Mouse (Mus musculus) cortical plate, adult 2 months (tissue): ENCODE measurements around the gene Prr19.

Source experiments
- CTCF ChIP-seq: fragments of 200-500 bp; IDR thresholded peaks from 2 replicates; pipeline ENCODE4 v1.5.1; 2011; ENCODE audit warnings: mild to moderate bottlenecking, control low read depth, low read length; ENCODE audit not compliant: insufficient read depth; ENCODE audit errors: extremely low read depth
- POLR2A ChIP-seq: fragments of 200-500 bp; IDR thresholded peaks from 2 replicates; pipeline ENCODE4 v1.6.1; 2011; ENCODE audit warnings: mild to moderate bottlenecking, low read length, control low read depth; ENCODE audit not compliant: insufficient read depth; ENCODE audit errors: extremely low read depth

- TF ChIP-seq CTCF (no peak), POLR2A (no peak)
These were observed 38.1 kb downstream of the Prr19 start for GRCm38 (mm10) chr7:25339329-25339728.
